8 mouse cellular contexts compared by ENCODE assay signal in the genomic region with DNA sequence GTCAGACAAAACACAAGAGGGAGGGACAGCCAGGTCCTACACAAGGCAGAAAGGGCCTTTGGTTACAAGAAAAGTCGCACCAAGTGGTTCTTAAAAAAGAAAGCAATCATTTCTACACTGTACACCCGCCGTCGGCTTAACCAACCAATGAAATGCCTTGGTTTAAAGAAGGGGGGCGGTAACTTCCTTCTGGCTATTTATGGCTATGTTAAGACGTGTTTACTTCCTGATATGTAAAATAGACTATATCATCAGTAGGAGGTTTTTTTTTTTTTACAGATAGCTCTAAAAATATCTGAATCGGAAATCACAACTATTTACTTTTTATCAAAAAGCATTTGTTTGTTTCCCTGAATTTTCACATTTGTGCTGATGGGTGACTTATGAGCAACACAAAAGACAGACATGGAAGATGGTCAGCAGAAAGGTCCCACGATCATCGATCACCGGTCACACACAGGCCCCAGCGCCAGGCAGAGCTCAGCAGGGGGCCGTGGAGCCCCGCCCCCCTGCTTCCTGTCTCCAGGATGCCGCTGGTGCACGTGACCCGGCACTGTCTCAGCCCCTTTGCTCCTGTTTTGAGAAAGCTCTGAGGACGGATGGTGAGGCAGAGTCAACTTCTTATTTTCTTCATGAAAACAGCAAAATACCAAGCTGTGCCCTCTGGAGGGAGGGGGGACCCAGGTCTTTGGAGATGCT. TPM values are rescaled to one million over a fixed set of nuclear protein-coding genes. Genes with fewer than 3 reads are reported as not detected.
DNase-seq lines count a peak whose midpoint lies in the region; ATAC-seq lines count a peak whose summit lies in the region.

No protein-coding gene starts in this region.

- ATAC-seq in liver, embryonic 11.5 days (replicated peaks; ENCODE audit: low FRiP score): no peak; the same call in 1 of the 2 replicates

- intact Hi-C loops in left cerebral cortex, postnatal 36 days (cut with DNase I): no loop called here

- 0 out of 2 replicates have a peak overlapping the region, but pooled peaks have one; percentile 7 for H3K4me2 ChIP-seq in liver, embryonic 11.5 days

- H3K27me3 ChIP-seq in liver, embryonic 11.5 days (replicated peaks; ENCODE audit: control insufficient read depth, insufficient read depth, low read length): no peaks in the 10 kb centered on the region; the same call in 1 of the 2 replicates

- no peaks in the 10 kb centered on the region for H3K4me1 ChIP-seq in liver, embryonic 11.5 days (replicated peaks; ENCODE audit: control insufficient read depth, insufficient read depth, low read length)

- H3K27ac ChIP-seq in liver, embryonic 11.5 days (ENCODE audit: low read depth, low read length): no peak overlapping the region

- DNase-seq in adrenal gland, adult 2 months: peak; percentile 44
- DNase-seq in adrenal gland, adult 8-10 months: no peak
- peak; percentile 28 for DNase-seq in brain, adult 2 months (ENCODE audit: low read depth, low spot score)
- no peak for DNase-seq in liver, embryonic 11.5 days (ENCODE audit: low spot score)
- DNase-seq in spleen, adult 18-20 months: peak; percentile 73 to 80
- no peak for DNase-seq in embryo, embryonic 9.5 days (ENCODE audit: extremely low spot score)
- DNase-seq in left cerebral cortex, postnatal 36 days (ENCODE audit: low spot score in 2 of 2): no peak
- no peak for DNase-seq in cerebellum, postnatal 25 days

- H3K4me3 ChIP-seq in liver, embryonic 11.5 days (ENCODE audit: low read depth, low read length): 0 out of 2 replicates have a peak overlapping the region, but pooled peaks have one; percentile 14

- WGBS in liver, embryonic 11.5 days: 44% methylated on average over 17 of the region's 17 CpGs

- H3K9ac ChIP-seq in liver, embryonic 11.5 days (ENCODE audit: low read depth, low read length): no peak overlapping the region

- peaks cover under 1% of the 10 kb centered on the region; the same call in 1 of the 2 replicates for H3K9me3 ChIP-seq in liver, embryonic 11.5 days (ENCODE audit: control insufficient read depth, low read length)

- no peaks in the 10 kb centered on the region for H3K36me3 ChIP-seq in liver, embryonic 11.5 days (ENCODE audit: control insufficient read depth, insufficient read depth, low read length)

RNA-seq across cellular contexts. Expression of a gene that starts 39.1 kb away (rescaled TPM):
- total RNA-seq in adrenal gland, adult 2 months (2021): 10 to 100 TPM; 50.2 to 53.6 TPM
- 29.5 and 31.9 TPM in 2 replicates for polyA plus RNA-seq in adrenal gland, adult 2 months (2012; rRNA removed)
- 10 to 100 TPM; 49.6 to 76.3 (median 64.9) TPM for total RNA-seq in adrenal gland, adult 8-10 months (2022)
- 10.1 and 11.2 TPM in 2 replicates for polyA plus RNA-seq in liver, embryonic 11.5 days (2014; fragmentation: Nextera tagmentation; extraction: Ambion mirVana)
- total RNA-seq in left cerebral cortex, postnatal 36 days (2021): 10 to 100 TPM; 69.8 to 73.5 TPM

Comparison
In these comparisons a context has a peak if more than half of its experiments do, and no peak if none do; other contexts are left out.
1. DNase-seq: peak in adrenal gland, adult 2 months (single experiment), brain, adult 2 months (single experiment) and spleen, adult 18-20 months (2 of 2); none in adrenal gland, adult 8-10 months (single experiment), liver, embryonic 11.5 days (single experiment), embryo, embryonic 9.5 days (single experiment), left cerebral cortex, postnatal 36 days (0 of 2) and cerebellum, postnatal 25 days (0 of 2).